Mouse (Mus musculus) lung, embryonic 14.5 days (tissue): ENCODE measurements around the gene A330070K13Rik. TPM values are rescaled to one million over a fixed set of nuclear protein-coding genes. Genes with fewer than 3 reads are reported as not detected.

Experiments
- ATAC-seq: fragments of 200-750 bp; cut with Nextera tagmentation; 2 replicates; pipeline ENCODE4 v1.8.0; 2017; ENCODE audit warnings: mild to moderate bottlenecking, moderate TSS enrichment, moderate library complexity; ENCODE audit not compliant: insufficient read depth
- DNase-seq: peaks from one replicate; pipeline ENCODE4 v3.0.0-alpha.2; 2015
- H3K27ac ChIP-seq: fragments of 300-500 bp; sonication (generic); 2 replicates; pipeline ENCODE4 v1.5.1; 2014; ENCODE audit warnings: low read depth, mild to moderate bottlenecking, moderate library complexity
- H3K27me3 ChIP-seq: fragments of 300-500 bp; sonication (generic); 2 replicates; pipeline ENCODE4 v1.6.1; 2014; ENCODE audit warnings: low read length, control low read depth; ENCODE audit not compliant: insufficient read depth
- H3K36me3 ChIP-seq: fragments of 300-500 bp; sonication (generic); 2 replicates; pipeline ENCODE4 v1.6.1; 2014; ENCODE audit warnings: control low read depth; ENCODE audit not compliant: insufficient read depth
- H3K4me1 ChIP-seq: fragments of 300-500 bp; sonication (generic); 2 replicates; pipeline ENCODE4 v1.6.1; 2014; ENCODE audit warnings: antibody characterized with exemption, control low read depth; ENCODE audit not compliant: insufficient read depth
- H3K4me2 ChIP-seq: fragments of 300-500 bp; sonication (generic); 2 replicates; pipeline ENCODE4 v1.6.1; 2014; ENCODE audit warnings: mild to moderate bottlenecking
- H3K4me3 ChIP-seq: fragments of 300-500 bp; sonication (generic); 2 replicates; pipeline ENCODE4 v1.5.1; 2014; ENCODE audit warnings: low read depth, low read length
- H3K9ac ChIP-seq: fragments of 300-500 bp; sonication (generic); 2 replicates; pipeline ENCODE4 v1.6.1; 2014
- H3K9me3 ChIP-seq: fragments of 300-500 bp; sonication (generic); 2 replicates; pipeline ENCODE4 v1.6.1; 2016; ENCODE audit warnings: low read depth, low read length, control low read depth
- CTCF ChIP-seq: IDR thresholded peaks from 2 replicates; pipeline ENCODE4 v1.5.1; 2016; ENCODE audit warnings: antibody characterized with exemption, low read depth
- WGBS: fragments of 180-500 bp; shearing (Covaris S2); extraction: QIAGEN DNeasy Blood & Tissue Kit; methylation state at CpG from one replicate; pipeline ENCODE4 v1.1.7; 2014; 5-methylcytosine and 5-hydroxymethylcytosine counted together
- polyA plus RNA-seq: library from polyadenylated mRNA; unstranded; fragments of >200 nt; fragmentation: Nextera tagmentation; extraction: Ambion mirVana; gene quantifications from 2 replicates; pipeline ENCODE4 v1.2.1, GENCODE M21; 2014

The A330070K13Rik gene
- polyA plus RNA-seq, 1 experiment from 2014 or later, result not detected

DNA sequence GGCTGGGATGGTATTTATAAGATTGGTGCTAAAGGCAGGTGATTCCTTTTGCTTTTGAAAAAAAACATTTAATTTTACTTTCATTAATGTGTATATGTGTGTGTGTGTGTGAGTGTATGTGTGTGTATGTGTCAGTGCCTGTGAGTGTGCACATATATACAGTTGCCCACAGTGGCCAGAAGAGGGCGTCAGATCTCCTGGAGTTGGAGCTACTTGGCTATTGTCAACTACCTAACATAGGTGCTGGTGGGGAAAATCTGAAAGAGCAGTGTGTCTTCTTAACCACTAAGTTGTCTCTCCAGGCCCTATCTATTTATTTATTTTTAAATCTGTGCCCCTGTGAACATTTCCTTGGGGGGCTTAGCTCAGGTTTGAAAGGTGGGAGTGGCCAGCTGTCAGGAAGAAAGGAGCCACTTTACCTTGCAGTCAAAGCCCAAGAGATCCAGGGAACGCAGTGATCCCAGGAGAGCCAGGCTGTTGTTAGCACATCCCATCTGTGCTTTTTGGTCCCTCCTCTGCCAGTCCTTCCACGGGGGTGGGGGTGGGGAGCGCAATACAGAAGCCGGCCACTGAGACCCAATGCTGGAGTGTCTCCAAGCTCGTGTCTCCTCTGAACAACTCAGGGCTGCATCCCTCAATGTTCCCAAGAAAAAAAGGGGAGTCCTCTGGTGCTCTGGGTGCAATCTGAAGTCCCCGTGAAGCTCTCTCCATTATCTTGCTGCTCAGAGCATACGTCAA lies 9.4 kb upstream of the A330070K13Rik start:
- H3K9me3 ChIP-seq, result no peaks in the 10 kb centered on the region
- H3K36me3 ChIP-seq, result no peaks in the 10 kb centered on the region
- H3K9ac ChIP-seq, result no peak overlapping the region
- ATAC-seq (no peak), DNase-seq (no peak)
- WGBS, result 37% methylated on average over 8 of the region's 8 CpGs
- no peaks in the 10 kb centered on the region for H3K27me3 ChIP-seq
- no peak for TF ChIP-seq CTCF
- no peak overlapping the region for H3K4me3 ChIP-seq
- H3K4me2 ChIP-seq, result no peak overlapping the region
- H3K4me1 ChIP-seq, result no peaks in the 10 kb centered on the region
- H3K27ac ChIP-seq, result no peak overlapping the region

DNA sequence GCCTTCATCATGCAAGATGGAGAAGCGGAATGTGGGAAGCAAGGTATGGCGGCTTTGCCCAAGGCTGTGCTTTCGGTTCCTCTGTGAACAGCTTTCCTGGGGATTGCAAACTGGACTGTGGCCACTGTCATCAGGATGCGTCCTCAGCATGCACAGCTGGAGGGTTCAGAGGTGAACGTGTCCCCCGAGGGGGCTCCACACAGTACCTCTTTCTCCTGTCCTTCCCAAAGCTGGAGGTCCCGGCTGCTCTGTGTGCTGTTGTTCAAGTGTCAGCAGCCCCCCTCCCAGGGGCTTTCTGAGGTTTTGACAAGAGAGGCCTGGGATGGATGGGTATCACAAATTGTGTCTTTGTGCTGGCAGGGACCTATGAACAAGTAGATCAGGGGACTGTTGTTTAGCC lies 2.0 kb upstream of the A330070K13Rik start:
- no peaks in the 10 kb centered on the region for H3K36me3 ChIP-seq
- no peak for ATAC-seq
- no peak for TF ChIP-seq CTCF
- no peak overlapping the region for H3K27ac ChIP-seq
- no peaks in the 10 kb centered on the region for H3K4me1 ChIP-seq
- no peak for DNase-seq
- H3K4me3 ChIP-seq, result no peak overlapping the region
- H3K9ac ChIP-seq, result no peak overlapping the region
- no peaks in the 10 kb centered on the region for H3K27me3 ChIP-seq
- WGBS, result 71% methylated on average over 7 of the region's 7 CpGs
- no peak overlapping the region for H3K4me2 ChIP-seq
- H3K9me3 ChIP-seq, result no peaks in the 10 kb centered on the region

DNA sequence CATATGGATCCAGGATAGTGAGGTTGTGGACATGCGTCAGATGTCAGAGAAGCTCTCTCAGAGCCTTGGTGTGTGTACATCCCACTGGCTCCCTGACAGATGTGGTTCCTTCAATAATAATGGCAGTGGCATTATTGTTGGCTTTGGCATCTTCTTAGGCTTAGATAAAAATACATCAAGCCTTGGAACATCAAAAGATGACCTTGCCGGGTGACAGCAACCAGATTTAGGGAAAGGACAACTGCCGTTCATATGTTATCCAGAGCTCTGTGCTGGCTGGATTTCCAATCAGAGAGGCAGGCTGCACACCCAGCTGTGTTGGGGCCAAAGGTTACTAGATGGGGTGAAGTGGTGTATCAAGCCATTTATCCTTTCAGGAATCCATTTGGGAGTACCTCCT lies 9.0 kb downstream of the A330070K13Rik start:
- no peak for DNase-seq
- TF ChIP-seq CTCF, result no peak
- no peak for ATAC-seq
- Histone ChIP-seq H3K9me3 (no peaks in the 10 kb centered on the region), H3K9ac (no peak overlapping the region), H3K27ac (no peak overlapping the region), H3K4me2 (no peak overlapping the region), H3K4me1 (no peaks in the 10 kb centered on the region), H3K36me3 (no peaks in the 10 kb centered on the region), H3K4me3 (no peak overlapping the region), H3K27me3 (no peaks in the 10 kb centered on the region)
- WGBS, result 83% methylated on average over 3 of the region's 3 CpGs

DNA sequence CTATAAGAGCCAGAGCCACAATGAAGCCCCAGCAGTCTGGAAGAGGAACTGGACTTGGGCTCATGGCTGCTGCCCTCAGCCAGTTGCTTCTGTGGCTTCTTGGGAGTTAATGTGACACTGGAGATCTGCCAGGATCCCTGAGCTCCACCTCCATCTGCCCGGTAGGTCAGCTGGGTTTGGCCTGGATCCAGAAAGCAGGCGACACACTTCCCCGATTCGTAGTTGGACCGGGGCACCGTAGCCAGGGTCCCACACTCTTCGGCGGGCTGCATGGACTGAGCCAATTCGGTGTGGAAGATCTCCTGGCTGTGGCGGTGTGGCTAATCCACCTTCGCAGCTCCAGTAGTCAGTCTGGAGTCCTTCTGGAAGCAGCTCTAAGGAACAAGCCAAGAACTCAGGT lies 15.2 kb downstream of the A330070K13Rik start, which contains the start of gene Caln1:
TSS of gene Caln1 (plus strand) at position 219 of the 400 bp plus-strand sequence.
- no peaks in the 10 kb centered on the region for H3K27me3 ChIP-seq

DNA sequence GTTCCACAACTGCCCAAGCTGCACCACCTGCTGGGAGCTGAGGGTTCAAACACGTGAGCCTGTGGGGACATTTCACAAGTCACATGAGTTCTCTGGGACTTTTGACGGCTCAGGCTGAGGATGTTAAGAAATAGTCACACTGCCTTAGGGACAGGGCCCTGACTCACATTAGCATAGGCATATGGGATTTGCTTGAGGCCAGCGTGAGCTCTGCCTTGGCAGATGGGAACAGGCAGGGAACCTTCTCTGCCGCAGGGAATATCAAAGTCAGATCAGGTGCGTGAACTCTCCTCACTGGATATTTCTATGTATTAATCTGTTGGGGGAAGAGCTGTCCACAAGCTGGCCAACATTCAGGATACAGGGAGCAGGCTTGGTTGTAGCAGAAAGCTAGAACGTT lies 16.2 kb downstream of the A330070K13Rik start:
- Histone ChIP-seq H3K9ac (no peak overlapping the region), H3K27me3 (no peaks in the 10 kb centered on the region), H3K36me3 (no peaks in the 10 kb centered on the region), H3K9me3 (no peaks in the 10 kb centered on the region), H3K4me3 (no peak overlapping the region), H3K4me1 (no peaks in the 10 kb centered on the region), H3K27ac (no peak overlapping the region), H3K4me2 (no peak overlapping the region)
- TF ChIP-seq CTCF, result no peak
- DNase-seq (no peak), ATAC-seq (no peak)
- WGBS, result 80% methylated on average over 6 of the region's 6 CpGs

More for the DNA sequence above, 15.2 kb downstream of the A330070K13Rik start, which contains the start of gene Caln1:
- Histone ChIP-seq H3K9me3 (no peaks in the 10 kb centered on the region), H3K4me1 (no peaks in the 10 kb centered on the region), H3K4me2 (no peak within 1 kb of the TSS), H3K4me3 (no peak within 1 kb of the TSS), H3K9ac (no peak within 1 kb of the TSS), H3K27ac (no peak within 1 kb of the TSS), H3K36me3 (no peaks in the 10 kb centered on the region)
- TF ChIP-seq CTCF, result no peak
- DNase-seq, result peak; percentile 50
- ATAC-seq, result no peak
- WGBS, result 59% methylated on average over 11 of the region's 11 CpGs

DNA sequence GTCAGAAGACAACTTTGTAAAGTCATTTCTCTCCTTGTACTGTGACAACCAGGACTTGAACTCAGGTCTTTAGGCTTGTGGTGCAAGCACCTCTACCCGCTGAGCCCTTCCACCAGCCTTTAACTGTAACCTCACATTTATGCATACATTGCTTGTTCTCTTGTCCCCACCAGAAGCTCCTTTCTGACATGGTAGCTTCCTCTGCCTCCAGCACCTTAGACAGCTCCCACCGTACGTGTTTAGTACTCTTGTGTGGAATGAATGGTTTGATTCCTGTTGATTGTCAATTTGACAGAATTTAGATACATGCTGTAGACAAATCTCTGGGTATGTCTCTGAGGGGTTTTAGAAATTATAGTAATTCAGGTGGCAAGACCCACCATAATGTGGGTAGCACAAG lies 20.7 kb downstream of the A330070K13Rik start:
- Histone ChIP-seq H3K9ac (no peak overlapping the region), H3K36me3 (no peaks in the 10 kb centered on the region), H3K4me2 (no peak overlapping the region), H3K4me1 (no peaks in the 10 kb centered on the region), H3K9me3 (no peaks in the 10 kb centered on the region), H3K27ac (no peak overlapping the region), H3K4me3 (no peak overlapping the region), H3K27me3 (no peaks in the 10 kb centered on the region)
- DNase-seq, result peak; percentile 82
- 24% methylated on average over 3 of the region's 3 CpGs for WGBS
- TF ChIP-seq CTCF, result no peak
- no peak for ATAC-seq

DNA sequence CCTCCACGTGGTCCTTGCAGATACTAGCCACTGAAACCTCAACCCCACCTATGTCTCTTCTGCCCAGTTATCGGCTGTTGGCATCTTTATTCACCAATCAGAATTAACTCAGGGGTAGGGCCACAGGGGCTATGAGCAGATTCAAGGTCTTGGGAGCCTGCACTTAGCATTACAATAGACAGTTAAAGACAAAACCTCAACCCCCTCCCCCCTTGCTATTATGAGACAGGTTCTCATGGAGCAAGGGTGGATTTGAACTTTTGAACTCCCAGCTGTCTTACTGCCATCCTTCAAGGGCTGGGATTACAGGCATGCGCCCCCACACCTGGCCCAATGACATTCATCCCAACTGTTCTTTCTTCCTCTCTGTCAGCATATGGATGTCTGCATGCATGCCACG lies 21.3 kb downstream of the A330070K13Rik start:
- TF ChIP-seq CTCF, result no peak
- Histone ChIP-seq H3K9ac (no peak overlapping the region), H3K27ac (no peak overlapping the region), H3K9me3 (no peaks in the 10 kb centered on the region), H3K27me3 (no peaks in the 10 kb centered on the region), H3K4me2 (no peak overlapping the region), H3K36me3 (no peaks in the 10 kb centered on the region), H3K4me3 (no peak overlapping the region), H3K4me1 (no peaks in the 10 kb centered on the region)
- ATAC-seq (no peak), DNase-seq (no peak)
- WGBS, result 63% methylated on average over 4 of the region's 4 CpGs
